Mouse (Mus musculus) mature B cell (primary cell): ENCODE data around the gene Il12b.

Source experiments
- in situ Hi-C: fragments of 300-500 bp; cut with MboI; formaldehyde crosslinking; loops from 2 replicates; pipeline ENCODE4 v1.14.3; 2019

Gene Il12b

DNA sequence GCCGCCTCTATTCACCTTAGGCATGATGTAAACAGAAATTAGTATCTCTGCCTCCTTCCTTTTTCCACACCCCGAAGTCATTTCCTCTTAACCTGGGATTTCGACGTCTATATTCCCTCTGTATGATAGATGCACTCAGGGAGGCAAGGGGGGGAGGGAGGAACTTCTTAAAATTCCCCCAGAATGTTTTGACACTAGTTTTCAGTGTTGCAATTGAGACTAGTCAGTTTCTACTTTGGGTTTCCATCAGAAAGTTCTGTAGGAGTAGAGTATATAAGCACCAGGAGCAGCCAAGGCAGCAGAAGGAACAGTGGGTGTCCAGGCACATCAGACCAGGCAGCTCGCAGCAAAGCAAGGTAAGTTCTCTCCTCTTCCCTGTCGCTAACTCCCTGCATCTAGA is at the start of gene Il12b:
Gene Il12b (plus strand): TSS at position 301 of the 400 bp plus-strand sequence.
- in situ Hi-C loops: no loop called here

DNA sequence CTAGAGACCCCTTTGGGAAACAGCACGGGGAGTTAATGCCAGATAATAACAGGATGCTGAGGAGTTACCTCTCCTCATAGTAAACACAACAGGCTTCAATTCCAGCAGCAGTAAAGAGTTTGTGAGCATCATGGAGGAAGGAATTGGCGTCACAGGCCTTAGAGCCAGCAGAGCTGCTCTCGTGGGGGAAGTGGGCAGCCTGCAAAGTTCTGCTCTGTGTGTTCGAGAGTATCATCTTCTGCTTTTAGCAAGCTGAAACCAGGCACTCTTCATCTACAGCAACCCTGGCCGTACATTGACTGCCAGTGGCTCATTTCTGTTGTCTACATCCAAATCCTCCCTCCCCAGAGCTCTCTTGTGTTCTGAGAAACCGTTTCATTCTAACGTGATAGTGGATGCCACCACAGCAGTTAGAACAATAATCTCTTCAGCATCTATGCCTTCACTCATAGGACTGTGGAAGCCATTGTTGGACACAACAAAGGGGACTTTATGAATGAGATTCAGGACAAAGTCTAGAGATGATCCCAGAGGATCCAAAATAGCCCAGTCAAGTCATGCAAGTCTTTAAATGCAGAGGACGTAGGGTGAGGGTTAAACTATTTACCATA is 44.9 kb upstream of the Il12b start:
- in situ Hi-C loops: no loop called here

DNA sequence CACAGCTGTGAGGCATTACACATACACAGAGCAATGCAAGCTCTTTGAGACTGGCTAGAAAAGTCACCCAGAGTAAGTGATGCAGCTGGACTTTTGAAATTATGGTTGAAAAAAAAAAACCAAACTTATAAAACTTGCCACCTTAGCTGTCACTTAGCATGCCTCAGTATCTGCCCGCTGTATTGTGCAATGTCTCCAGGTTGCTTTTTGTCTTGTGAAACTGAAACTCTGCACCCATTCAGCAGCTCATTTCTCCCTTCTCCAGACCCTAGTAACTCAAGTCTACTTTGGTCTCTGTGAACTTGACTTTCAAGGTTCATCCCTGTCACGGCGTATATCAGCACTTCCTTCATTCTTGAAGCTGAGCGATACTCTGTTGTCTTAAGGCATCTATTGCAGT is 43.7 kb upstream of the Il12b start:
- in situ Hi-C loops: no loop called here

DNA sequence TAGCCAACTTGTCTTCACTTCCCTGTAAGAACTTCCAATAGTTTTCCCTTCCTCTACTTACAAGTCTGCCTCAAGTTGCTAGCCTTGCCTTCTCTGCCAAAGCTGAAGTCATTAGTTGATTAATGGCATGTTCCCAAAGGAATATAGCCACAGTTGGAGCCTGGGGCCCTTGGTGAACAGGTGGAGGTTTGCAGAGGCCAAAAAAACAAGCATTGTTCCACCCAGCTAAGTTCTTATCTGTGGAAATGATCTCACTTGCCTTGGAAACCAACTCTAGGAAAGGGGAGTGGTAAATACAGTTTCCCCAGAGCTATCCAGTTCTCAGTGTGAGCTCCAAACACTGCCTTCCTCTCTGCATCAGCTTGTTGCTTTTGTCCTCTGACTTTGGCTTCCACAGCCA is 35.3 kb upstream of the Il12b start:
- in situ Hi-C loops: no loop called here

DNA sequence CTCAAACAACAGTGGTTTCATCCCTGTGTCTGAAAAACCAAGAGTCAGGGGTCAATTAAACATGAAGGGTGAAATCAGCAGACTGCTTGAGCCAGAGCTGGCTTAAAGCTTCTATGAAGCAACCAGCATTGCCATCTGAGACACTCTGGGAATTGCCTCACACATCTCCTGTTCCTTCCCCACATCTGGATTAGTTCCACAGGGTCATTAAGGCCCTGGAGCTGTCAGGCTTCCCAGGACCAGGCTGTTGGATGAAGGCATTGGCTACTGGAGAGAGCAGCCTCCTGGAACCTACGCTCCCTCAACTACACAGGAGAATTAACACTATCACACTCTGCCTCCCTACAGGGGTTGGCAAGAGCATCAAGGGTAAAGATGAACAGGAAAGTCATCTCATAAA is 32.2 kb upstream of the Il12b start:
- in situ Hi-C loops: no loop called here

DNA sequence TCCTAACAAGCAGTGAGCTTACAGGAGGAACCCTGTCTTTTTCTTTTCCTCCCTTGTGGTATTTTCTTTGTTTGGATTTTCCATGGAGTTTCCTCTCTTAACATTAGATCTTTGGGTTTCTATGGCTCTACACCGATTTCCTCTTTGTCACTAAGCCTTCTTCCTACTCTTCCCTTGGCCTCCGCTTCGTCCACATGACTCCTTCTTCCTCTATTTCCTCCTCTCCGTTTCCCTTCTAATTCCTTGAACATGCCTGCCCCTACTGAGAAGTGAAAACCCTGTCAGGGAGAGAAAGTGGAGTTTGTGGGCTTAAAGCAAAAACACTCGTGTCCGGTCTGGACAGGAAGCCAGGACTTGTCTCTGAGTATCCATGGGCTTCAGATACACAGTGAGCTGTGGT is 27.0 kb upstream of the Il12b start:
- in situ Hi-C loops: no loop called here

DNA sequence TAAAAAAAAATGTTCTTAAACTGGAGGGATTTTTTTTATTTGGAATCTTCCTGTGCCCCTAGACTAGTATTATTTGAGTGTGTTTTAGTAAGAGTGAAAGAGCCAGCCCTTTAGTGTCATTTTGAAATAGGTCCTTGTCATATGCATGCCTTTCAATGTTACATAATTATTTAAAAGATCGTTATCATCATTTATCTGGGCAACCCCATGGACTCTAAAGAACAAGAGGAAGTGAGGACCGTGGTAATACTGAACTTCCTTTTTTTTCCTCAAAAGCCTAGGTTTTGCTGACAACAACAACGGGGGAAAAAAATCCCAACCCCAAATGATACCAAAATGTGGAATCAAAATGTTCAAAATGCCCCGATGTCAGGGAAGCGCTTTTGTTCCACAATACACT is 22.0 kb upstream of the Il12b start:
- in situ Hi-C loops: no loop called here

DNA sequence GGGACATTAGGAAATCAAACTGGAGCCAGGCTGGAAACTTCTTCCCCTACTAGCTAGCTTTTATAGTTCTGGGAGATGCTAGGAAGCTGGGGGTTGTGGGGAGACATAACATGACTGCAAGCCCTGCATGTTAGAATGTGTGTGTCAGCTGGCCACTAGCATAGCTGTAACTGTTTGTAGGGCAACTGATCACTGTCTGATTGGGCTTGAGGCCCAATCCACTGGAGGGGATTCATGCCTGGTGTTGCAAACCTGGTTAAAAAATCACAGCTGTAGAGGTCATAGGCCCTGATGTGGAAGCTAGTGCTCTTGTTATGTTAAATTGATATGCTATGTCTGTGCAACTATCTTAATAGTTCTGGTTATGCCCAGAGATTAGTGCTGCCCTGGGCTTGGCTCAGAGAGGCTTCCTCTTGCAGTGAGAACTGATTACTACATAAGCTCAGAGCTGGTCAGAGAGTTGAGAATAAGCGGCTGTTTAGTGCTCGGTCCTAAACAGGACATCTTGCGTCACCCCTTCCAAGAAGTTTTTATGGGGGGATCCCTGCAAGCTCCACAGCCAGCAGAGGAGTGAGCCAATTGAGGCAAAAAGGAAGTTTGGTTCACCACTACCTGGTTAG is 19.3 kb upstream of the Il12b start:
- in situ Hi-C loops: no loop called here

DNA sequence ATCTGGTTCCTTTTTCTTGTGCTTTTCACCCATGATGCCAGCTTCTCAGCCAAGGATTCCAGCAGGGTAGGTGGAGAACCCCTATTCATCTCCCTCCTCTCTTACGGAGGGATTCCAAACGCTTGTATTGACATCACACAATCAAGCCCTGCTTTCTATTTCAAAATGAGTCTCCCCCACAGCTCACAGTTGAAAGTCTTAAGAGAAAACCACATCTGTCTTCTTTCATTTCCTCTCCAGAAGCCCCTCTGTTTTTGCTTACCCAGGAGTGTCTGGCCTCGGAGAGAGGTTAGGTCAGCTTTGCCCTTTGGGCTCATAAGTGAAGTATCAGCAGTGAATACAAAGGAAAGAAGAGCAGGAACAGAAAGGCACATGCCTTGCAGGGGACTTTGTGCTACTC is 17.7 kb upstream of the Il12b start:
- in situ Hi-C loops: no loop called here

DNA sequence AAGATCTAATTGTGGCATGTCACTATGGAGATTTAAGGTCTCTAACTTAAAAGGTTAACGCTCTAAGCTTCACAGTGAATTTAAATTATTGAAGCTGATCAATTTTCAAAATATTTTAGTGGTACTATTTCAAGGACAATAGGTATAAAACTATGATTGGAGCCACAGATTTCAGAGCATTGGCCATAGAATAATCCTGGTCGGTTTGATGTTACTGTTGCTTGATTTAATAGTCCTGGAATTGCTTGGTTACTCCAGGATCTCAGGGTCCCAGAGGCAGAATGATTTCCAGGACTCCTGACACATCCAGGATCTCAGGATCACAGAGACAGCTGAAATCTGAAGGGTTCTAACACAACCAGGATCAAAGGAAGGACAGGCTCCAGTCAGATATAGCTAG is 12.8 kb upstream of the Il12b start:
- in situ Hi-C loops: no loop called here

DNA sequence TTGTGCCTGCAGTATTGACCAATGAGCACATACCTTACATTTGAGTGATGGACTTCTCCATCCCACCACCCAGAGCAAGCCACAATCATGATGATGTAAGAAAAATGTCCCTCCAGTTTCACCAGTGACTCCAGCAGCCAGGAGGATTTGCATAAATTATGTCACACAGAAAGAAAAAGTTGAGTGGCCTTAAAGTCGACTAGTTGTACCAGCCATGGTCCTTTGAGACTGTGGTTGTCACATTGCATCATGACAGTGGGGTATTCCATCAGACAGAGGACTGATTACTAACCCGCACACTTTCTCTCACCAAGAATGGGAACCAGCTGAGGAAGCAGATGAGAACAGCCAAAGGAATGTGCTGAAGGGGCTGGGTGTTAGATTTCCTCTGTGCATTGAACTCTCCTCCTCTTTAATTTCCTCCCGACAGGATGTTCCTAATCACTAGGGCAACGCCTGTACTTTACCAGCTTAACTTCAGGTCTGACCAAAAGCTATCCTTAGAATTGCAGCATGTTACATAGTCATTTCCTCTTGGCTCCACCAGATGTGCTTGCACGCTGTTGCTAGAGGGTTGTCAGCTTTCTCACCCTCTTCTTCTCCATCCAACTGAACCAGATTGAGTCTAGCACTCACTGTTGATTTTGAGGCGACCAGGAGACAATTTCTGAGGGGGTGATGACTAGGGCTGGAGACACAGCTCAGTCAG is 9.7 kb upstream of the Il12b start:
- in situ Hi-C loops: no loop called here

DNA sequence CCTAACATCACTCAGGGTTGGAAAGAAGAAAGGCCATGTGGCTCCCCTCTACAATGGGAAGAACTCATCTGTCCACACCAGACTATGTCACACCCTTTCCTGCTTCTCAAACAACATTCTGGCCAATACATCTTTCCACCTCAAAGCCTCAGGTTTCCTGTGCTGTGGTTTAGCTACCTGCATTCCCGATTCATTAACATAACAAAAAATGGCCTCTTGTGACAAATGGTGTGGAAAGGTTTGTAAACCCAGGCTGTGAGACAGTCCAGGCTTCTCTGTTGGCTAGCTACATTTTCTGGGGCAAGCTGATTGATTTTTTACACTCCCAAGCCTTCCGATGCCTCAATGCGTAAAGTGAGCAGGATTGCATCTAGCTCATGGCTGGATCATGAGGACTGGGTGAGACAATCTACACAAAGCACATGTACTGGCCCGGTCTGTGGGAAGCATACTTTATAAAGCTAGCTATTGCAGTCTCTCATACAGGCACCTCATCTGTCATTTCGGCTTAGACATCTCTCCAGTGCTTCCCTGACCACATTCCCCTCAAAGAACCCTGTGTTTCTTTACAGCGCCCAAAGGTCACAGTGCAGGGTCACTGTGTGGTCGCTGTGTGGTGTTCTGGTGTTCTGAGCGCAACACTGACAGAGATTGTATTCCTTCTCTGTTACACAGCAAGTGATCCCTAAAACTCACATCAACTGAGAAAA is 6.6 kb upstream of the Il12b start:
- in situ Hi-C loops: no loop called here

DNA sequence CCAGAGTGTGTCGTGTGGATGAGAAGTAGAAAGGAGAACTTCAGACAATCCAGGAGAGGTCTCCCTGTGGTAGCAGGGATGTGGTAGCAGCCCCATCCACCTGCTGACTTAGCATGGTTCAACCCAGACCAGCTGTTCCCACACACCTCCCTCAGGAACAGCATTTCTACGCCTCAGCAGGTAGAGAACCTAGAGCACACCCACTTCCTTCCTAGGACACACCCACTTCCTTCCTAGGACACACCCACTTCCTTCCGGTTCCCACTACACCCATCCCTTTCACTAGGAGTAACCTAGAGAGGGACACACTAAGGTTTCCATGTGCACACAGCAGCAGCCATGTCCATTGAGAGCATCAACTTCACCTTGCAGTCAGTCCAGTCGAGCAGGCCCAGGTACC is 4.5 kb upstream of the Il12b start:
- in situ Hi-C loops: no loop called here

DNA sequence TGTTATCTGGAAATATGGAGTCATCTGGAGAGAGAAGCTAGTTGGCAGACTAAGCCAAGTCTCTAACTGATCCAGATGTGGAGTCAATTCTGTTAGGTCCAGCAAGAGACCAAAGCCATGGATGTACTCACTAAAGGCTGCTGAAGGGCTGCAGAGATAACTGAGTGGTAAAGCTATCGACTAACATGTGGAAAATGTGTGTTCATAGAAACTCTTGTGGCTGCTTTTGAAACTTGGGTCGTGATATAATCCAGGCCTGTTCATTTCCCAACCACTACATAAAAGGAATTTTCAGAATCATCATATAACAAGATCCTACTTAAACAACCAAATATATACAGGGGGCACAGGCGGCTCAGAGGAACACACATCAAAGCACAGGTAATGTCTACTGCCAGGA is 2.3 kb upstream of the Il12b start:
- in situ Hi-C loops: no loop called here

DNA sequence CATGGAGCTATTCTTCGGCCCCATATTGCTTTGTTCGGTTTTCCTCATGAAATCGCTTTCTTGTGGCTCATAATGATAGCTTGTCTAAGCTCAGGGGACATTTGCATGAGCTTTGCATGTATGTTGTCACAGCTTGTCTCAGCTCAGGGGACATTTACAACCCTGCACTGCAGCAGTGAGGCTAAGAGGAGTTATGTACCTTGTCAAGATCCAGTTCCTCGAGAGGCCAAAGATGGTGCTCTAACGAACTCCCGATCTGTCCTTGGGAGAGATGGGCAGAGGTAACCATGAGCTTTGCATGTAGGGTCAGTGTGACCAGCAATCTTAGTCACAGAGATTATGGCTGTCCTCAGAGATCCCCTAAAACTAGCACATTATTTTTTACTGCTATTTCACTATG is 1.5 kb upstream of the Il12b start:
- in situ Hi-C loops: no loop called here

DNA sequence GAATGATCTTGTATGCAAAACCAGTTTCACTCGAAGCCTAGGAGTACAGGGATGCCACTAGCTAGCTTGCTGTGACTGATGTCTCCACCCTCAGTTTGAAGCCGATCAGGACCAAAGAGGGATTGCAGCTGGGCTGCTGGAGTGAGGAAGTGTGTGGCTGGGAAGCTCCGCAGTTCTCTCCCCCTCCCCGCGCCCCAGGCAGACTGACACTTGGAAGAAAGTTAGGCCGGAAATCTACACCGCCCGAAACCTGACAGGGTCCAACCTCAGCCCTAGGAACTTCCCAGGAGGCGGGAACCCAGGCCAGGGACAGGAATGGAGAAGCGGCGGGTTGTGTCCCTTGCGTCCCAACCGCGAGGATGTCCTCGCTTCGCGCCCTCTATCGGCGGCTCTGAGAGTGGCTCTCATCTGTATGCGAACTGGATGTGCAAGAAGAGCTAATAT is 1.1 kb upstream of the Il12b start:
- in situ Hi-C loops: no loop called here

DNA sequence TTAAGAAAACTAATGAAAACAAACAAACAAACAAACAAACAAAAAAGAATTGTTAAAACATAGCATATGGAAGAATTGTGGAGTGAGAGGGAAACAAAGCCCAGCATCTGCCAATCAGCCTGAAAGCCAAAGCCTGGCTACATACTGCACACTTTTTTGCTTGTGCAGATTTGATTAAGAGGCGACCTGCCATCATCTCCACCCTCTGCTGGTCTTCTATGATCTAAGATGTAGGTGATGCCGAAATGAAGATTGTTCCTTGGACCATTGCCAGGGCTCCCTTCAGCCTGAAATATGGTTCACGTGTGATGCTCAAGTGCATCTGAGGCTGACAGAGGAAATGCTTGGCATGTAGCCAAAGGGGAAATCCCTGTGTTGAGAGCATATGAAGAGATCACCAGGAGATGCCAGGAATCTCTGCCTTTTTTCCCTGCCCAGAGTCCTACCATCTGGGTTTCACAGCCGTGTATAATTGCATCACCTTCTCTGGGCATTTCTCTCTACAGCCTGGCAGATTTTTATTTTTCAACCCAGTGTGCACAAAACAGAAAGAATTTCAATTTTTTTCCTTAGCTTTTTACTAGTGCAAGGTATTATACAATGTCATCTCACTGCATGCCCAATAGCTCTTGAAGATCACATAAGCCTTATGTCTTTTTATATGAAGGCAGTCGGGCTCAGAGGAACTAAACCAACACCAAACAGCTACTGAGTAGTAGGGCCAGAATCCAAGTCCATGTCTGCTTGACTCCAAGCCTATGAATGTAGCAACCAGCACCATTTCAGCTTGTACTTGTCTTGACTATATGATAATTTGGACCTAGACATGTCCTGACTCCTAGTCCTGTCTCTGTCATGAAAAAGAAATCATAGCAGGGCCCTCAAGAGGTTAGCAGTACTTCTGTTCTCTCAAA is 2.0 kb downstream of the Il12b start:
- in situ Hi-C loops: no loop called here

DNA sequence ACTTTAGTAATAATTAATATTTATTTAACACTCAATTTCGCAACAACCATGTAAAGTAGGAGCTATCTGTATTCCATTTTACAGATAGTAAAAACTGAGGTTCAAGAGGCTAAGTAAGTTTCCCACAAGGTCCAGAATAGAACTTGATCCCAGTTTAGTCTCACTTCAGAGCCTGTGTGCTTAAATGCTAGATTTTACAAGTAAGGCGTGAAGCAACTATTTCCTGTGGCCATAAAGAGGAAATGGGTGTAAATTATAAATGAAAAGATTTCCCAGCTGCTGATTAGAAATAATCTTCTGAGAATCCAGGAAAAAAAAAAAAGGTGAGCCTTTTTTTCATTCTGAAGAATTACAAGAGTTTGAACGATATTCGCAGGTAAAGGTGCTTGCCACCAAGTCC is 5.2 kb downstream of the Il12b start:
- in situ Hi-C loops: no loop called here

DNA sequence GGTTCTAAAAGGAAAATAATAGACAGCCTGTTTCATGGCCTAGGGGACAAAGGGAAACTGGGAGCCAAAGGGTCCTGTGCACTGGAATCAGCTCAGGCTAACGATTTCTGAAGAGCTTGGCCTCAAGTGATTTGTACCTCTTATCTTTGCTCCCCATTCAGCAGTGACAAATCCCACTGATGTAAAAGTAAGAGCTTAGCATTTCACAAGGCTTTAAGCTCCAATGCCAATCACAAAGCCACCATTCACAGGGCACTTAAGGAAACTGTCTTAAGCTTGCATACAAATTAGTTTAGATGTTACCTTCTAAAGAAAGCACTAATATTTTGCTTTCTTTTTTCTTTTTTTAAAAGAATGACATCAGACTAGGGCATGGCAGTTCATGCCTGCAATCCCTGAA is 6.1 kb downstream of the Il12b start:
- in situ Hi-C loops: no loop called here

DNA sequence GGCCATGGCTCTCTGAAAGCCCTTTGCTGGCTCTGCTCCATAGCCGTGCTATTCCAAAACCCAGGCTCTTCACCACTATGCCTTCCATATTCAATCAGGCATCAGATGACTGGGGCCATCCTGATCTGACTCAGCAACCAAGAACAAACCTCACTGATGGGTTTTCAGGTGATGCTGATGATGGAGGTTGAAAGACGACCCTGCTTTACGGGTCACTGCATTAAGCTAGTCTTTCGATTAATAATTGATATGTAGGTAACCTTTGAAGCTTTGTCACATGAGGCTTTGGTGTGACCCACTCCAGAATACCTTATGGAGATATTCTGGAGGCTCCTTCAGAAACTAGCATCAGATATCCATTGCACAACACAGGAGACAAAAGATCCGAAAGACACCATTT is 6.6 kb downstream of the Il12b start:
- in situ Hi-C loops: no loop called here

DNA sequence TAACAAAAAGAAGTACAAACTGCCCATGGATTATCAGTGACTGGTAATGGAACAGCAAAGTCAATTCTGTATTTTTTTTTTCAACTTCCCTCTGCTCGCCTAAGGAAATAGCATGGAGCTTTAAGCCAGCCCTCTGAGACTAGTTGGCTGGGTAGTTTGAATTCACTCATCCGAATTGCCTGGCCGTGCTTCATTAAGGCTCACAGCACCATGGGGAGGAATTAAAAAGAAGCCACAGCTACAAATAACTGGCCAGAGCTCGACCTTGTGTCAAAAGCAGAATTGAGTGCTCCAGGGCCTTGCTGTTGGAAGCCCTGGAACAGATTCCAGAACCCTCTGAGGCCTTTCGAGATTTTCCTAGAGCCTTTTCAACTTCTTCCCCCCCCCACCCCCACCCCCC is 8.8 kb downstream of the Il12b start:
- in situ Hi-C loops: no loop called here

DNA sequence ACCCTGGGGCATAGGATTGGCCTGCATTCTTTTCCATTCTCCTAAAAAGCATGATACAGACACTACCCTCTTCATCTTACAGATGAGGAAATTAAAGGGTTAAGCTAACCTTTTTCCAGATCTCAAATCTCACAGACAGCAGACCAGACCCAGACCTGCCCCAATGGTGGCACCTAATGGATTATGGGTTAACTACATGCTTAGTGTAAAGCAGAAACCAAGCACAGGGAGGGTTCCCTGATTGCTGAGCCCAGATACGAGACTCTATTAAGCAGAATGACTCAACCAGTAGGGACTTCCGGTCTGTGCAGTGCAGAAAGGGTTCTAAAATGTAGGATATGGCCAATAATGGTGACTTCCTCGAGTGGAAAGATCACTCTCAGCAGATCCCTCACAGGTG is 10.6 kb downstream of the Il12b start:
- in situ Hi-C loops: no loop called here
